Mouse (Mus musculus): ENCODE data around the gene Hmg20a. TPM values are rescaled to one million over a fixed set of nuclear protein-coding genes. Genes with fewer than 3 reads are reported as not detected.

Hmg20a gene
- polyA plus RNA-seq, 1 experiment = 7.9 TPM

- H3K27ac ChIP-seq (ENCODE audit: control insufficient read depth, insufficient read depth, low read depth, low read length) = no peak overlapping the region
- no peaks in the 10 kb centered on the region for H3K4me1 ChIP-seq (ENCODE audit: control insufficient read depth, insufficient read depth, low read length)
Observed at GRCm38 (mm10) chr9:56463686-56464515, 45.5 kb downstream of the Hmg20a start.

GRCm38 (mm10) chr9:56464863-56465654 is 46.6 kb downstream of the Hmg20a start:
- no peak overlapping the region for H3K4me3 ChIP-seq (ENCODE audit: control insufficient read depth, low read depth, low read length)
- no peaks in the 10 kb centered on the region for H3K27me3 ChIP-seq (ENCODE audit: control insufficient read depth, insufficient read depth, low read length)
- TF ChIP-seq POLR2A (IDR thresholded peaks at IDR 0.05; ENCODE audit: control insufficient read depth, low read depth, low read length) (no peak), CTCF (IDR thresholded peaks at IDR 0.05; ENCODE audit: control insufficient read depth, insufficient read depth, insufficient replicate concordance, low read depth, low read length) (no peak)
- no peaks in the 10 kb centered on the region; the same call in 1 of the 2 replicates for H3K36me3 ChIP-seq (ENCODE audit: control insufficient read depth, insufficient read depth, low read length)
- H3K27ac ChIP-seq (ENCODE audit: control insufficient read depth, insufficient read depth, low read depth, low read length) = no peak overlapping the region
- no peaks in the 10 kb centered on the region for H3K4me1 ChIP-seq (ENCODE audit: control insufficient read depth, insufficient read depth, low read length)

More at GRCm38 (mm10) chr9:56463686-56464515, 45.5 kb downstream of the Hmg20a start:
- Histone ChIP-seq H3K4me3 (ENCODE audit: control insufficient read depth, low read depth, low read length) (no peak overlapping the region), H3K27me3 (ENCODE audit: control insufficient read depth, insufficient read depth, low read length) (no peaks in the 10 kb centered on the region), H3K36me3 (ENCODE audit: control insufficient read depth, insufficient read depth, low read length) (no peaks in the 10 kb centered on the region; the same call in 1 of the 2 replicates)
- TF ChIP-seq CTCF (IDR thresholded peaks at IDR 0.05; ENCODE audit: control insufficient read depth, insufficient read depth, insufficient replicate concordance, low read depth, low read length) = no peak
- no peak for TF ChIP-seq POLR2A (IDR thresholded peaks at IDR 0.05; ENCODE audit: control insufficient read depth, low read depth, low read length)

- TF ChIP-seq CTCF (IDR thresholded peaks at IDR 0.05; ENCODE audit: control insufficient read depth, insufficient read depth, insufficient replicate concordance, low read depth, low read length) (no peak), POLR2A (IDR thresholded peaks at IDR 0.05; ENCODE audit: control insufficient read depth, low read depth, low read length) (no peak)
- Histone ChIP-seq H3K36me3 (ENCODE audit: control insufficient read depth, insufficient read depth, low read length) (no peaks in the 10 kb centered on the region; the same call in 1 of the 2 replicates), H3K4me3 (ENCODE audit: control insufficient read depth, low read depth, low read length) (no peak overlapping the region), H3K27ac (ENCODE audit: control insufficient read depth, insufficient read depth, low read depth, low read length) (no peak overlapping the region), H3K4me1 (ENCODE audit: control insufficient read depth, insufficient read depth, low read length) (no peaks in the 10 kb centered on the region), H3K27me3 (ENCODE audit: control insufficient read depth, insufficient read depth, low read length) (no peaks in the 10 kb centered on the region)
Observed at GRCm38 (mm10) chr9:56466251-56466650, 47.8 kb downstream of the Hmg20a start.

GRCm38 (mm10) chr9:56469656-56470055 is 51.2 kb downstream of the Hmg20a start:
- no peak overlapping the region for H3K4me3 ChIP-seq (ENCODE audit: control insufficient read depth, low read depth, low read length)
- H3K36me3 ChIP-seq (ENCODE audit: control insufficient read depth, insufficient read depth, low read length) = no peaks in the 10 kb centered on the region; the same call in 1 of the 2 replicates
- H3K27ac ChIP-seq (ENCODE audit: control insufficient read depth, insufficient read depth, low read depth, low read length) = no peak overlapping the region
- TF ChIP-seq CTCF (IDR thresholded peaks at IDR 0.05; ENCODE audit: control insufficient read depth, insufficient read depth, insufficient replicate concordance, low read depth, low read length) (no peak), POLR2A (IDR thresholded peaks at IDR 0.05; ENCODE audit: control insufficient read depth, low read depth, low read length) (no peak)
- H3K27me3 ChIP-seq (ENCODE audit: control insufficient read depth, insufficient read depth, low read length) = no peaks in the 10 kb centered on the region
- H3K4me1 ChIP-seq (ENCODE audit: control insufficient read depth, insufficient read depth, low read length) = no peaks in the 10 kb centered on the region

- Histone ChIP-seq H3K27me3 (ENCODE audit: control insufficient read depth, insufficient read depth, low read length) (no peaks in the 10 kb centered on the region), H3K4me1 (ENCODE audit: control insufficient read depth, insufficient read depth, low read length) (no peaks in the 10 kb centered on the region), H3K4me3 (ENCODE audit: control insufficient read depth, low read depth, low read length) (no peak overlapping the region), H3K27ac (ENCODE audit: control insufficient read depth, insufficient read depth, low read depth, low read length) (no peak overlapping the region), H3K36me3 (ENCODE audit: control insufficient read depth, insufficient read depth, low read length) (no peaks in the 10 kb centered on the region; the same call in 1 of the 2 replicates)
- TF ChIP-seq CTCF (IDR thresholded peaks at IDR 0.05; ENCODE audit: control insufficient read depth, insufficient read depth, insufficient replicate concordance, low read depth, low read length) = no peak
- TF ChIP-seq POLR2A (IDR thresholded peaks at IDR 0.05; ENCODE audit: control insufficient read depth, low read depth, low read length) = no peak
Observed at GRCm38 (mm10) chr9:56470291-56470690, 51.9 kb downstream of the Hmg20a start.

GRCm38 (mm10) chr9:56478975-56479647 is 60.7 kb downstream of the Hmg20a start:
- no peak overlapping the region for H3K4me3 ChIP-seq (ENCODE audit: control insufficient read depth, low read depth, low read length)
- H3K27ac ChIP-seq (ENCODE audit: control insufficient read depth, insufficient read depth, low read depth, low read length) = no peak overlapping the region
- H3K27me3 ChIP-seq (ENCODE audit: control insufficient read depth, insufficient read depth, low read length) = no peaks in the 10 kb centered on the region
- H3K4me1 ChIP-seq (ENCODE audit: control insufficient read depth, insufficient read depth, low read length) = no peaks in the 10 kb centered on the region
- no peak for TF ChIP-seq POLR2A (IDR thresholded peaks at IDR 0.05; ENCODE audit: control insufficient read depth, low read depth, low read length)
- no peak for TF ChIP-seq CTCF (IDR thresholded peaks at IDR 0.05; ENCODE audit: control insufficient read depth, insufficient read depth, insufficient replicate concordance, low read depth, low read length)
- H3K36me3 ChIP-seq (ENCODE audit: control insufficient read depth, insufficient read depth, low read length) = no peaks in the 10 kb centered on the region; the same call in 1 of the 2 replicates

Measured in testis, adult 2 months (tissue).